Mouse (Mus musculus) retina, adult 2 months (tissue): Measurements from ENCODE around the gene Vmn2r52.
"Not testable (repeated sequence)": the region's sequence is repeated elsewhere in the genome, so short reads cannot be mapped to it uniquely, and the experiment has no call there.

Experiments
- DNase-seq: peaks from one replicate; pipeline ENCODE4 v3.0.0-alpha.2; 2012; ENCODE audit warnings: low read depth, low spot score

Vmn2r52 gene

GRCm38 (mm10) chr7:10176473-10176872, at the start of gene Vmn2r52:
Vmn2r52 (minus strand) TSS chr7:10176573.
- no peak for DNase-seq

- DNase-seq: not testable (repeated sequence)
Measured at GRCm38 (mm10) chr7:10105641-10106040, 70.7 kb downstream of the Vmn2r52 start, which contains the start of gene Vmn2r51. Vmn2r51 (minus strand) TSS chr7:10105741.
